Mouse (Mus musculus) lung, embryonic 16.5 days (tissue): Measurements from ENCODE around the gene Gdi2. TPM values are rescaled to one million over a fixed set of nuclear protein-coding genes. Genes with fewer than 3 reads are reported as not detected.

Experiments used
- ATAC-seq: fragments of 200-750 bp; cut with Nextera tagmentation; 2 replicates; pipeline ENCODE4 v1.8.0; 2017; ENCODE audit warnings: low read depth, mild to moderate bottlenecking, moderate library complexity
- H3K27ac ChIP-seq: fragments of 300-500 bp; sonication (generic); 2 replicates; pipeline ENCODE4 v1.5.1; 2014; ENCODE audit warnings: mild to moderate bottlenecking, control low read depth, low read length
- H3K27me3 ChIP-seq: fragments of 300-500 bp; sonication (generic); 2 replicates; pipeline ENCODE4 v1.6.1; 2014; ENCODE audit warnings: low read depth, low read length, mixed read lengths; ENCODE audit not compliant: control insufficient read depth, insufficient read depth
- H3K36me3 ChIP-seq: fragments of 300-500 bp; sonication (generic); 2 replicates; pipeline ENCODE4 v1.6.1; 2014; ENCODE audit warnings: low read length; ENCODE audit not compliant: control insufficient read depth, insufficient read depth
- H3K4me1 ChIP-seq: fragments of 300-500 bp; sonication (generic); replicated peaks from 2 replicates; pipeline ENCODE4 v1.6.1; 2014; ENCODE audit warnings: low read length, mixed read lengths; ENCODE audit not compliant: control insufficient read depth, insufficient read depth
- H3K4me2 ChIP-seq: fragments of 300-500 bp; sonication (generic); 2 replicates; pipeline ENCODE4 v1.6.1; 2014; ENCODE audit warnings: low read depth, low read length, control low read depth
- H3K4me3 ChIP-seq: fragments of 300-500 bp; sonication (generic); 2 replicates; pipeline ENCODE4 v1.5.1; 2014; ENCODE audit warnings: mild to moderate bottlenecking, low read length, control low read depth
- H3K9ac ChIP-seq: fragments of 300-500 bp; sonication (generic); 2 replicates; pipeline ENCODE4 v1.6.1; 2014; ENCODE audit warnings: low read length, control low read depth
- H3K9me3 ChIP-seq: fragments of 300-500 bp; sonication (generic); 2 replicates; pipeline ENCODE4 v1.6.1; 2016; ENCODE audit warnings: low read length; ENCODE audit not compliant: control insufficient read depth
- WGBS: fragments of 180-500 bp; shearing (Covaris S2); extraction: QIAGEN DNeasy Blood & Tissue Kit; methylation state at CpG from one replicate; pipeline ENCODE4 v1.1.7; 2014; 5-methylcytosine and 5-hydroxymethylcytosine counted together
- polyA plus RNA-seq: library from polyadenylated mRNA; unstranded; fragments of >200 nt; fragmentation: Nextera tagmentation; extraction: Ambion mirVana; gene quantifications from 2 replicates; pipeline ENCODE4 v1.2.1, GENCODE M21; 2015

The Gdi2 gene
- polyA plus RNA-seq, 1 experiment from 2014 or later, result 431 TPM

- H3K4me1 ChIP-seq, result peaks cover 22% of the 10 kb centered on the region
- peak overlapping the region; percentile 21 for H3K4me2 ChIP-seq
- 0 out of 2 replicates have a peak, but pooled peaks cover 2% of the 10 kb centered on the region for H3K9me3 ChIP-seq
- H3K9ac ChIP-seq, result no peak overlapping the region
- 73% methylated on average over 2 of the region's 2 CpGs for WGBS
- ATAC-seq, result no peak
- H3K36me3 ChIP-seq, result no peaks in the 10 kb centered on the region
- no peak overlapping the region for H3K4me3 ChIP-seq
- H3K27me3 ChIP-seq, result no peaks in the 10 kb centered on the region
- no peak overlapping the region; the same call in 1 of the 2 replicates for H3K27ac ChIP-seq
Observed at GRCm38 (mm10) chr13:3541159-3541782, 3.4 kb downstream of the Gdi2 start.

GRCm38 (mm10) chr13:3544077-3544874 is 6.4 kb downstream of the Gdi2 start:
- H3K4me3 ChIP-seq, result no peak overlapping the region
- H3K36me3 ChIP-seq, result no peaks in the 10 kb centered on the region
- ATAC-seq, result no peak
- H3K27me3 ChIP-seq, result no peaks in the 10 kb centered on the region
- H3K27ac ChIP-seq, result no peak overlapping the region
- WGBS, result 82% methylated on average over 4 of the region's 4 CpGs
- no peaks in the 10 kb centered on the region for H3K9me3 ChIP-seq
- no peak overlapping the region for H3K9ac ChIP-seq
- H3K4me2 ChIP-seq, result no peak overlapping the region
- peaks cover 17% of the 10 kb centered on the region for H3K4me1 ChIP-seq

- Histone ChIP-seq H3K4me2 (no peak overlapping the region), H3K36me3 (peaks cover 2% of the 10 kb centered on the region; the same call in 1 of the 2 replicates), H3K9me3 (no peaks in the 10 kb centered on the region), H3K27ac (no peak overlapping the region), H3K9ac (no peak overlapping the region), H3K27me3 (no peaks in the 10 kb centered on the region), H3K4me1 (peaks cover 11% of the 10 kb centered on the region), H3K4me3 (no peak overlapping the region)
- ATAC-seq, result no peak
- 71% methylated on average over 5 of the region's 5 CpGs for WGBS
Observed at GRCm38 (mm10) chr13:3544925-3545324, 7.1 kb downstream of the Gdi2 start.

- no peak overlapping the region for H3K27ac ChIP-seq
- ATAC-seq, result no peak
Observed at GRCm38 (mm10) chr13:3547410-3547809, 9.5 kb downstream of the Gdi2 start.

GRCm38 (mm10) chr13:3547856-3548255 is 10.0 kb downstream of the Gdi2 start:
- 76% methylated on average over 6 of the region's 6 CpGs for WGBS
- Histone ChIP-seq H3K9me3 (no peaks in the 10 kb centered on the region), H3K27ac (no peak overlapping the region), H3K27me3 (no peaks in the 10 kb centered on the region), H3K36me3 (peaks cover 6% of the 10 kb centered on the region; the same call in 1 of the 2 replicates), H3K4me1 (no peaks in the 10 kb centered on the region; the same call in 1 of the 2 replicates), H3K4me2 (no peak overlapping the region), H3K4me3 (no peak overlapping the region), H3K9ac (no peak overlapping the region)
- ATAC-seq, result no peak

More at GRCm38 (mm10) chr13:3547410-3547809, 9.5 kb downstream of the Gdi2 start:
- Histone ChIP-seq H3K4me1 (no peaks in the 10 kb centered on the region; the same call in 1 of the 2 replicates), H3K4me2 (no peak overlapping the region), H3K9ac (no peak overlapping the region), H3K9me3 (no peaks in the 10 kb centered on the region), H3K4me3 (no peak overlapping the region), H3K27me3 (no peaks in the 10 kb centered on the region), H3K36me3 (peaks cover 3% of the 10 kb centered on the region; the same call in 1 of the 2 replicates)
- 79% methylated on average over 3 of the region's 3 CpGs for WGBS

GRCm38 (mm10) chr13:3563130-3563529 is 25.3 kb downstream of the Gdi2 start:
- 88% methylated on average over 1 of the region's 1 CpGs for WGBS
- H3K4me1 ChIP-seq, result no peaks in the 10 kb centered on the region
- no peak overlapping the region for H3K9ac ChIP-seq
- H3K4me3 ChIP-seq, result no peak overlapping the region
- no peaks in the 10 kb centered on the region for H3K27me3 ChIP-seq
- no peak overlapping the region for H3K4me2 ChIP-seq
- H3K9me3 ChIP-seq, result no peaks in the 10 kb centered on the region
- no peak overlapping the region for H3K27ac ChIP-seq
- ATAC-seq, result no peak
- H3K36me3 ChIP-seq, result peaks cover 29% of the 10 kb centered on the region

GRCm38 (mm10) chr13:3563953-3564352 is 26.1 kb downstream of the Gdi2 start:
- H3K4me1 ChIP-seq, result no peaks in the 10 kb centered on the region
- no peaks in the 10 kb centered on the region for H3K27me3 ChIP-seq
- no peak overlapping the region for H3K9ac ChIP-seq
- no peaks in the 10 kb centered on the region for H3K9me3 ChIP-seq
- H3K27ac ChIP-seq, result no peak overlapping the region
- peaks cover 34% of the 10 kb centered on the region for H3K36me3 ChIP-seq
- WGBS, result 81% methylated on average over 2 of the region's 2 CpGs
- no peak overlapping the region for H3K4me2 ChIP-seq
- H3K4me3 ChIP-seq, result no peak overlapping the region
- ATAC-seq, result no peak

- peaks cover 27% of the 10 kb centered on the region for H3K36me3 ChIP-seq
- 88% methylated on average over 3 of the region's 3 CpGs for WGBS
- no peak for ATAC-seq
Observed at GRCm38 (mm10) chr13:3590789-3591188, 52.9 kb downstream of the Gdi2 start.

GRCm38 (mm10) chr13:3594311-3594710 is 56.4 kb downstream of the Gdi2 start:
- no peaks in the 10 kb centered on the region for H3K27me3 ChIP-seq
- H3K27ac ChIP-seq, result no peak overlapping the region
- 80% methylated on average over 1 of the region's 1 CpGs for WGBS
- H3K4me2 ChIP-seq, result no peak overlapping the region
- no peak overlapping the region for H3K4me3 ChIP-seq
- no peaks in the 10 kb centered on the region for H3K4me1 ChIP-seq
- no peak for ATAC-seq
- no peaks in the 10 kb centered on the region for H3K9me3 ChIP-seq
- no peak overlapping the region for H3K9ac ChIP-seq
- H3K36me3 ChIP-seq, result peaks cover 29% of the 10 kb centered on the region

More at GRCm38 (mm10) chr13:3590789-3591188, 52.9 kb downstream of the Gdi2 start:
- H3K4me1 ChIP-seq, result no peaks in the 10 kb centered on the region
- H3K27ac ChIP-seq, result no peak overlapping the region
- H3K9me3 ChIP-seq, result no peaks in the 10 kb centered on the region
- H3K4me2 ChIP-seq, result no peak overlapping the region
- no peak overlapping the region for H3K4me3 ChIP-seq
- H3K9ac ChIP-seq, result no peak overlapping the region
- H3K27me3 ChIP-seq, result no peaks in the 10 kb centered on the region
